Mouse (Mus musculus): ENCODE results near the gene Dnm3.

Gene Dnm3

DNA sequence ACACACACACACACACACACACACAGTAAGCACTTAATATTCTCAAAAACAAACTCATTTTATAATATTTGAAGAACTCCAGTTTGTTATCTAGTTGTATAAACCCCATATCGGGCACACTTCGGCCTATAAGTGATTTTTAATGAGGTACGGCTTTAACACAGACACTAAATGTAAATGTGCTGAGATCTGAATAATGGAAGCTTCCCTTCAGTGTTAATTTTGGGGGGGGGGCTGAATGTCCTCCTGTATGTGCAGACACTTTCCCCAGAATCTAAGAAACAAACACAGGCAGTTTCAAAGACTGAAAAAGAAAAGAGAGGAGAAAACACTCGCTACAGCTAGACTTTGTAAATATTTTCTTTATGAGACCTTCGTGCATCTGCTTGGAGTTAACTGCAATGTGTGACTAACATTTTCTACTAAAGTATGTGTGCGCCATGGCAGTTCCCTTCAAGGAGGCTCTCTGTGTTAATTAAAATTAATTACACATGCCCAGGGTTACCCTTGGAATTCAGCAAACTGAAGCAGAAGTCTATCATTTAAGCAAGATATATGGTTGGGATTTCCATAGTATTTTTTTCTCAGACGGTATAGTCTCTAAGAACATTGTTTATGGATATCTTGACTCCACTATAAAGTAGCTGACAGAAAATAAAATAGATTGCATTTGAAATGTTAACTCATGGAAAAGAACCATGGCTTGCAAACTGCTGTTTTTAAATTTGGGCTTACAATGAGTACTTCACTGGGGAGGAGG, 356.2 kb downstream of the Dnm3 start:
- no peak for ATAC-seq (ENCODE audit: low TSS enrichment)

DNA sequence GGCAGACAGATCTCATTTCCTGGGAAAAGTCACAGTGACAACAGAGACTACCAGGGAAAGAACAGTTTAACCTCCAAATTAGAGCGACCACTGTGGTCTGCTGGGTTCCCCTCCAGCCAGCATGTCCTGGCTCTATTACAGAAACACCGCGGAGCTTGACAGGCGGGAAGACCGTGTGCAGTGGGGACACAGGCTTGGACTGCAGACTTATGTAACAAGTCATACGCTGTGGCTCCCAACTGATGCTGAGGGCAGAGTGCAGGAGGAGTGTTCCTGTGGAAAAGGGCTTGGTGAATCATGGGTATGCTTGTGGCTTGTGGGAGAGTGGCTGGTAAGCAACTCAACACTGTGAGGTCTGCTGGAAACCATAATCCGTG, 368.4 kb downstream of the Dnm3 start:
- ATAC-seq (ENCODE audit: low TSS enrichment), result no peak

DNA sequence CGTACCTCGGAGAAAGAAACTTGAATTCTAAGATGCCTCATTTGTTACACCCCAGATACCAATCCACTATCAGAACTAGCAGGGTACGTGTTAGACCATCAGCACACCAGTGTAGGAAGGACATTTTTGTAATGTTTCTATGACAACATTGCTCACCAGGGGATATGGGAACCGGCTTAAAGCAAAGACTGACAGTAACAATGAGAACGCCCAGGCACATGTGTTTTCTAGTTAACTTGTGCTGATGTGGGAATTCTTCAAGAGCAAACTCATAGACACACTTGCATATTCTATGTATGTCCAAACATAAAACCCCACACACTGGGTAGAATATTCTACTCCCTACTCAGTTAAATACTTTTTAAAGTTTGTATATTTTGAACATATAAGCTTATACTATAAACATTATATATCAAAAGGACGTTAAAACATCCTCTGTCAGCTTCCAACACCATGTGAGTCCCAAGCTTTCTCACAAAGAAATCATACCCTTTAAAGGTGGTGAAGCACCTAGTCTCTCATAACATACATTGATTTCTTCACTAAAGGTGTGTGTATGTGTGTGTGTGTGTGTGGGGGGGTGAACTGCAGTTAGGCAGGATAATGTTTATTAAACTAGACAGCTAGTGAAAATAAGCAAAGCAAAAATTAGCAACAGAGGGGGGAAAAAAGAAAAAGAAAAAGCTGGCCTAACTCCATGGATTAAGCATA, 369.0 kb downstream of the Dnm3 start:
- peak; percentile 26 for ATAC-seq (ENCODE audit: low TSS enrichment)

DNA sequence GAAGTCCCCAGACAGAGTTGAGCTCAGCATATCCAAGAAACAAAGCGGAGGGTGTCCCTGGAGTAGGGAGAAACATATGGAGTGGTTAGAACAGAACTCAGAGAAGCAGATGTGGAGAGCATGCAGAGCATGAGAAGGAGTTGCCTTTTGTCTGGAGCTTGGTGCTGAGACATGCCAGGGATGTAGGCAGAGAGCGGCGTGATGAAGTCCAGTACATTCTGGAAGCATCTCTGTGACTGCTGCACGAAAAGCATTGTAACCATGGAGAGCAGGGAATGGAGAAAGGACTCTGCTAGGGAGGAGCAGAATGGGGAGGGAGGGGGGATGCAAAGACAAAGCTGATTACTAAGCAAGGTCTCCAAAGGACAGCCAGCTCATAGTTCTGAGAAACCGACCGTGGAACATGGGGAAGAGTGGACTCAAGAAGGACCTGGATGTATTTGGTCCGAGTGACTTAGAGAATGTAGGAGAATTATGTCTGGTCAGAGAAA, 369.6 kb downstream of the Dnm3 start:
- peak; percentile 86 for ATAC-seq (ENCODE audit: low TSS enrichment)

DNA sequence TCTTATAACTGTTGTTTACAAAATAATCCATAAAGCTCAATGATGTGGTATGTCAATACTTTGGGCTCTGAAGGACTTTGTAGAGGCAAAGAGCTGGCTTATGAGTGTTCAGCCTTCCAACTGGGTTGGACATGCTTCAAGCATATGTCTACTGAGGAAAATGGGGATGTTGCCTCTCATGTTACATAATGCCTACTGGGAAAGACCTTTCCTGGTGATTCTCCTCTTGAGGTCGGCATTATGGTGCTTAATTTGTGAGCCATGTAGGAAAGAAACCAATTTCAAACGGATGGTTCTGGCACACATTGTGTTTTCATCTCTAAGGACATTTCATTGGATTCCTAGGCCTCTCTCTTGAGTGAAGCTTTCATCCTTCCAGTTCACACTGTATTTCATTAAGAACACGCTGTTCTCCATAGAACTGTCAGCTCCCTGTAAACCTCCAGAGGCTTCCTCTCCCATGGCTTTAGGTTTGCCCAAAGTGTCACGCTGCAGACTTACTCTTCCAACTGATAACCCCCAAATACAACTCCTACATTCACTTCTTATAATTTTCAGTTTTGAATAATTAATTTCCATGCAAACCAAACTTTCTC, 370.7 kb downstream of the Dnm3 start:
- peak; percentile 64 for ATAC-seq (ENCODE audit: low TSS enrichment)

DNA sequence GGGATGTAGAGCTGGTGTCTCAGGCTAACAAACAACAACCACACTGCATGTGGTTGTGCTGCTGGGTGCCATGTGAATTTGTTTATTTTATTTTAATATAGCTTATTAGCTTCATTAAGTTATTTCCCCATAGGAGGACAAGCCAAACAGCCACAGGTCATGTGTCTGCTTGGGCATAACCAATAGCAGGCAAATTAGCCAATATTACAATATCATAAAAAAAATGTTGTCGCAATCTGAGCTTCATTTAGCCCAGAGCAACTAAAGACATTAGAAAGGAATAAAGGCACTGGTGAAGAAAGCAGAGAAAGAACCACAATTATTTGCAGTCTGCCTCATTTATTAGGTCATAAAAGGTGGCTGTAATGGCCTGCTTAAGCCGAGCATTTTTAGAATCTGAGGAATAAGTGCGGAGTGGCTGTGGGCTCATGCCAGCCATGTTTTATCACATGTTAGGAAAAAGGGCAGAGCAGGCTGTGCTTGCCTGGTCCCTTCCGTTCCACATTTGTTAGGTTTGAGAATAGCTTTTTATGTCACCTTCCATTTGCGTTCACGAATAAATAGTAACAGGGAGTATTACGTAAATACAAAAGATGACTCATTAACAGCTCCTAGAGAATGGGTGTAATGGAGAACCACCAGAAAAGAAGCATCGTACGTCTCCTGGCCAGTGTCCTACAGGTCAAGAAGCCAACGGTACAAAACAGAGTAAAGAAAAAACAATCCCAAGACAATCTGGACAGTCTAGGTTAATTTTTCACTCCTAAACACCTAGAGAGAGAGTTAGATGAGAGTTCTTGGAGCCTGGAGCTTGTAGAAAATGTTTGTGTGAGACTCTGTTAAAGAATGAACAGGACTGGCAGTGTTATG, 376.6 kb downstream of the Dnm3 start:
- ATAC-seq (ENCODE audit: low TSS enrichment), result peak; percentile 72

DNA sequence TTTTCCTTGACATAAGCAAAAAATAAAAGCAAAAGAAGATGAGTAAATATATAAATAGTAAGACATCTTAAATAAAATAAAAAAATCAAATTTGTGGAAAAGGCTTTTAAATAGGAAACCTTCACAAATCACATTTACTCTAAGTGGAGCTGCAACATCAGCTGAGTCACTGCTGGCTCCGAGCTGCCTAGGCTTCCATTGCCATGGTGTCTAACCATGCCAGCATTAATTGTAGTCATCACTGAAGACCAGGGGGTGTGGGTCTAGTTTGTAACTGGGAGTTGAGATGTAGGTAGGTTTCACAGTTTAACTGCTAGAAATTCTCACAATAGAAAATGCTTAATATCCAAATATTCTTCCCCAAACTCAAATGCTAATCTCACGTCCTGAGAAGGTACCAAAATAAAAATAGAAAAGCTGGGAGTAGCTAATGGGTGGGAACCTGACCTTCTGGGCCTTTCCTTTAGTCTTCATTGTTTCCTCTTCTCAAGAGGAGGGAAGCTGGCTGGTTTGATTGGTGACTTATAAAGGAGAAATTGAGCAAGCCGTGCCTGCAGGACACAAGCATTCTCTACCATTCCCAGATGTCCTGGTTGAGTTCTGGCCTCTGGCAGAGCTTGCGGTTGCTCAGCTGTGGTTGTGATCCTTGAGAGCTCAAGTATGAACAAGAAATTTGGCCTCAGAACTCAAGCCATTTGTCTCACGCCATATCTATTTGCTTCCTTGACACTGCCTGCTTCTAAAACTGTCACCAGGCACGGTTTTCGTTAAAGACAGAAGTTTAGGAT, 377.6 kb downstream of the Dnm3 start:
- no peak for ATAC-seq (ENCODE audit: low TSS enrichment)

DNA sequence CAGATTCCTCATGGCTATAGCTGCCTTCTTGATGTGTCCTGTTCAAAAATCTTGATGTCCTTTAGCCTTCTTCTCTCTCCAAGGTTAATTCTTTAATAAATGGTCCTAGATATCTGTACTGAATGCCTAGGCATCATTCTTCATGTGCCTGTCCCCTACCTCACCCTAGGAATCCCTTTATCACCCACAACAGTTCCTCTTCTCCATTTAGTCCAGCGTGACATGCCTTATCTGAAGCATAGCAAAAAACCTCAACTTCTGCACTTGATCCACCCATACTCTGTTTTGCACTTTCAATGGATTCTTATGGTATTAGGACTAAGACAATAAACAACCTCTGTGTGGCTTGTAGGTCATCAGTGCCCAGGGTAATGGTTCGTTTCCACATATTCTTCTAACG, 378.6 kb downstream of the Dnm3 start:
- no peak for ATAC-seq (ENCODE audit: low TSS enrichment)

DNA sequence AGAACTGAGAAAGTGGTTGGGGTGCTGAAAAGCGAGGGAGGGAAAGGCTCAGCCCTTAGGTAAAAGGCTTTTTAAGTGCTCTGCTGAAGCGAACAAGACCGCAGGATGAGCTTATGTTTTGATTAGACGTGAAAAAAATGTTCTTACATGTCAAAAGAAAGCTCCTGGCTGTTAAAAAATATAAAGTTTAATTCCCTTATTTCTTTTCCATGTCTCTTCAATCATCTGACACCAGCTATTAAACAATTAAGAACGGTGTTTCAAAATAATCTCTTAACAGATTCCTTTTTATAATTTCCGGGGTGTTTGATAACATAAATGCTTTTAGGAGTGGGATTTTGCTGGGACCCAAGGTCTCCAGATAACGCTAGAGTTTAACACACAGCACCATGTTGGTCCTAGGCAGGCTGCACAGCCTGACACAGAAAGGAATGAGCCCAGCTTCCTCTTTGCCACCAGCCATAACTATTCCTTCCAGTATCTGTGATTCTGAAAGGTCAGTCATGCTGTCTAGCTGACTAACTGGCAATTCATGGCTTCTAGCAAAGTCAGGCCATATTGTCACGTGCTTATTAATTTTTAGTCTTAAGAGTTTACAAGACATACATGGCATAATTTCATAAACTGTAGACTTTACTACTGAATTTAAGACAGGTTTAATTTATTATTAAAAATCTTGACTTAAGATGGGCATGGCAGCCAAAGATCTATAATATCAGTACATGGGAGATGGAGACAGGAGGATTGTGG, 383.1 kb downstream of the Dnm3 start:
- ATAC-seq (ENCODE audit: low TSS enrichment), result no peak

DNA sequence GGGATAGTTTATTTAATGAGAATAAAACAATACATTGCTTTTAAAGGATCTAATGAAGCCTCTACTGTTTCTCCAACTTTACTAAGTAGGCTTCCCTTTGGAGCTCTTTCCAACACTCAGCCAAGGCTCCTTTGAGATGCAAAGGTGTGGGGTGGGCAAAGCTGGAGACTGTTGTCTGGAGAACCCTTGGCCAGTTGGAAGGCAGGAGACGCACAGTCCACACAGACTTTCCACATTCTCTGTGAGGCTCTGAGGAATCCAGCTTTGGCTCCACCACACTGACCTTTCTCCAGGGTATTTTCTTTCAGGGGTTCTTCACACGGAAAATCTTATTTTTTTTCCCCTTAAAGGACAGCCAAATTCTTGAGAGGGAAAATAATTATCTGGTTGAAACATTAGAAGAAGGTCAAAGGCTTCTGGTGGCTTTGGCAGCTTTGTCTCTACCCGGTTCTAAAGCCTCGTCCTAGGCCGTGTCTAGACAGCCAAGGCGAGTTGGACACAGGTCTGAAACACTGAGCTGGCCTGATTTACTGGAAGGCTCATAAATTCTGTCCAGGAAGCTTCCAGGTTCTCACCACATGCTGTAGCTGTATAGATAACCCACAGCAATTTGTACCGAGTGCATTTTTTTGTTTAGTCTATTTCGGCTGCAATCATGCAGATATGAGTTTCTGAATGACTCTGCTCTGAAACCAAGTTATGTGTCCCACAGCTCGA, 383.9 kb downstream of the Dnm3 start:
- no peak for ATAC-seq (ENCODE audit: low TSS enrichment)

DNA sequence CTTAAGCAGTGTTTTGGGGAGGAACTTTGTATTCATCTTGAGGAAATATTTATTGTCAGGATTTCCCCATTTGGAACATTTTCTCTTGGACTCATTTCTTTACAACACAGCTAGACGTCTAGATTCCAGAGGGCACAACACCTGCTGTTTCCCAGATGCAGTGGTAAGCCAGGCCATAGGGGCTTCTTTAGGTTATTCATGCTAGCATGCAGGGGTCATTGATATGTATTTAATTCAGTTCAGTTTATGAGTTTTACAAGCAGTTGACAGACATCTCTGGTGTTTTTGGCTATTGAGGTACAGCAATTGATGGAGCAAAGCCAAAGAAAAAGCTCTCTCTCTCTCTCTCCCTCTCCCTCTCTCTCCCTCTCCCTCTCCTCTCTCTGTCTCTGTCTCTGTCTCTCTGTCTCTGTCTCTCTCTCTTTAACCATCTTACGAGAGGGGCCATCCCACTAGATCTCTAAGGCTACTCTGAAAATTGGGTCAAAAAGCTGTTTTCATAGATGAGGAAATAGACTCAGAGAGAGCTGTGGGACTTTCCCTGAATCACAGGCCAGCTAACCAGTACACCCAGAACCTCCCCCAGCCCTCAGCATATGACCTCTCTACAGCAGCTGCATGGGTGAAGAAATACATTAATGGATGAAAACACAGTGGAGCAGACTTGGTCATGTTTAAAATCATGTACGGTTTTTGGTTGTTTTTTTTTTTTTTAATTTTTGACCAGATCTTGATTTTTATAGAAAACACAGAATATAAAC, 384.8 kb downstream of the Dnm3 start:
- ATAC-seq (ENCODE audit: low TSS enrichment), result no peak

DNA sequence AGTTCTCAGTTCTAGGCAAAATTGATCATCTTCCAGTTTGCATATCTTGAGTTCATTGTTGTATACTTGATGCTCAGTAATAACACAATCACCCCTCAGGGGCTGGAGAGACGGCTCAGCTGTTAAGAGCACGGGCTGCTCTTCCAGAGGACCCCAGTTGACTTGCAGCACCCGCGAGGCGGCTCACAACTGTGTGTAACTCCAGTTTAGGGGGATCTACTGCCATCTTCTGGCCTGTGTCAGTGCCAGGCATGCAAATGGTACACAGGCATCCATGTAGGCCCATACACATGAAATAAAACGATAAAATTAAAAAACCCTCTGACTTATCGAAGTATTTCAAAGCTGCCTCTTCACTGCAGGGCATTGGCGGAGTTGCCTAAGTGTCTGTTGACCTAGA, 385.4 kb downstream of the Dnm3 start:
- no peak for ATAC-seq (ENCODE audit: low TSS enrichment)

DNA sequence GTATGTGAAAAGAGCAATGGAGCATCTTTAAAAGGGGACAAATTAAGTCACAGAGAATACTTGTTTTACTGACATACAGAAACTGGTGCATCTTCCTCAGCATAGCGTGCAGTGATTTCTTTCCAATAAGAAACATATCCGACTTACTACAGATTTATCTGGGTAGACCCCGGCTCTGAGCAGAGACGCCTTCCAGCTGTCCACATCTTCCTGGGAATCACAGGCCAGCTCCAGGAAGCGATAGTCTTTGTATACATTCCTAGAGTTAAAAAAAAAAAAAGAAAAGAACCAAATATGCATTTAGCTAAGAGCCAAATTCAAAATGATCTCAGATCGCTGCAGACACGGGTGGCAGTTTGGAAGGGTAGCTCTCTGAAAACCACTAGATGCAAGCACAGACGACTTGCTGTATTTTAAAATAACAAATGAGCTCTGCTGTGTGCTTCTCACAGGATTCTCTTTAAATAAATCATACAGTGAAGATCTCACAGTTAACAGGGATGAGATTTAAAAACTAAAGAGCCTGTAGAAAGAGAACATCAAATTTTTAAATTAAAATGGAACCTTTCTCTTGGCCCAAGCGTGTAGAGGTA, 393.9 kb downstream of the Dnm3 start:
- ATAC-seq (ENCODE audit: low TSS enrichment), result peak; percentile 82

DNA sequence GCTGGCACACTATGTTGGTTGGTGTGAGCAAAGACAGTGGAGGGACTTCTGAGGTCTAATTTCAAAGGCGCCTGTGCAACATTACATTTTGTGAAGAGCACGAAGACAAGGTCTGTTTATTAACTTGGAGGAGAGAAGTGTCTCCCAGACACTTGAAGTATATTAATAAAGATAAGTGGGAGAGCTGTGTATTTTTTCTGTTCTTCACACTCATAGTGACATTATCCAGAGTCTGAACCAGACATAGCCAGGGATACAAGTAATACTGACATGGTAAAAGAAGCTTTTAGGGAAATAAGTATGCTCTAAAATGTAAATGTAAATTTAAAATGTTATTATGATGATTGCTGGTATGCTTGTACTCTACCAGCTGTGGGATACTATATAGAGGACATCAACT, 394.5 kb downstream of the Dnm3 start:
- ATAC-seq (ENCODE audit: low TSS enrichment), result no peak

DNA sequence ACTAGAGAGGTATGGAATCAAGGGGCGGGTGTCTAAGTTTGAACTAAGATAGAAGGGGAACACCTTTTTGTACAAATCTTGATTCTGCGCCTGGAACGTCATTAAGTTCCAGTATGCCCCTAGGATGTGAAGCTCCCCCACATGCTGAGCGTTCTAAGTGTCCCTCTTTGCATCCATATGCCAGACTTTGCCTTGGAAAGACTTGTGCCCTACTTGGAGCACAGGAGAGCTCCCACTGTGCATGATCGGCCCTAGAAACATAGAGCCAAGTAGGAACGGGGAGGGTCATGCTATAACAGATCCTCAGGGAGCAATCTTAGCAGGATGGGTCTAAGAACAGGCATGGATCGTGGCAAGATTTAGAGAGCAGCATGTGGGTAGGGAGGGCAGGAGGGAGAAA, 395.1 kb downstream of the Dnm3 start:
- peak; percentile 14; the same call in 1 of the 2 replicates for ATAC-seq (ENCODE audit: low TSS enrichment)

DNA sequence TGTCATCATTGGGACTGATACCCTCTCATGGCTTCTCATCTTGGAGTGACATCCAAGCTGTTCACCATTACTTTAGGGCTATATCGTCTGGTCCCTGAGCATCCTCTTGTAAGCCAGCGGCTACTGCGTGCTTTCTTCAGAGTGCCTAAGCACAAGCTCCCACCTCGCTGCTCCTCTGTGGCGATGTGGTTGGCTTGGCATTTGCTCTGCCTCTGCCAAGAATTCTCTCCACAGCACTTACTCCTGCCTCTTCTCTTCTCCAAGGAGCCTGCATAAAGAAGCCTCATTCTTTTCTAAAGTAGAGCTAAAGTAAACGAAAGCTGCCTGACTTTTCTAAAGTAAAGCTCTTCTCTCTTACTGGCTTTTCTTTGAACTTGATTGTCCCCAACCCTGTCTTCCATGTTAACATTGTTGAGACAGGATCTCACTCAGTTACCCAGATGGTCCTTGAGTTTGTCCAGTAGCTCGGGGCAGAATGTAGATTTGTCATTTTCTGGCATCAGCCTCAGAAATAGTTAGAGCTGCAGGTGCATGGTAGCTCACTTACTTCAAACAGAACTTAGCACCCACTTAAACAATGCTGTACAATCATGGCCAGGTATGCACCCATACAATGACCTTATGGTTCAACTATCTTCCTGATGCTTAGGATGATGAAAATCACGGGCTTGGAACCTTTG, 396.0 kb downstream of the Dnm3 start:
- ATAC-seq (ENCODE audit: low TSS enrichment), result 0 out of 2 replicates have a peak, but pooled peaks have one; percentile 36

DNA sequence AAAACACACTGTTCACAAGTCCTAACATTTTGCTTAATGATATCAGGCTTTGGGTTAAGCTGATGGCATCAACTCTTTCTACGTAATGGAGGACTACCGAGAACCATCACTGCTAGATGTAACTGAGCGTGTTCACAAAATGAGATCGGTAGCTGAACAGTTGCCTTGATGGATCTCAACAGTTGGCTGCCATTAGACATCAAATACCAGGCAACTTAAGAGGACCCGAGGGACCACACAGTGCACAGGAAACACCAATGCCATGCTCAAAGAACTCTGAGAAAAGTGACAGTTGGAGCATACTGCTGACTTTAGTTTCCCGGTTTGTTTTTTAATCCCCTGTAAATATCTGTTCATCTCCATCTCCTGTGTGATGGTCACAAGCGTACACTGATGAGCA, 397.8 kb downstream of the Dnm3 start:
- no peak for ATAC-seq (ENCODE audit: low TSS enrichment)

DNA sequence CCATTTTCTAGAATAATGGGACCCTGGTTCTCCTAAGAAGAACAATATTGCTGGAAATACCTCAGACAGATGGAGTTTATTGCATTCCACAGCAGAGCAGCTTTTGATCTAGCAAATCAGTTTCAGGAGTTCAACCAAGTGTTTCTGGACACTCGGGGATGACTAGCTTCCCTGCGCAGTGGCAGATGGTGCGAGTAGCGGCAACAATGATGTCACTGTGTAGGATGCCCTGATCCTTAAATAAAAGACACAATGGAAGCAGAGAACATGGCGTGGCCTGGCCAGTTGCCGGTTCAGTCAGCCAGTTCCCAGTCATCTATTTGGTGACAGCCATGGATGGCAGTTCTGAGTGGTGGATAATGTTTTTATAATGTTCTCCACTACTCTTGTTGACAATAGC, 400.4 kb downstream of the Dnm3 start:
- peak; percentile 66 for ATAC-seq (ENCODE audit: low TSS enrichment)
